Comparison of ENCODE assay signal across 17 mouse cellular contexts in genomic region chr10:78148834-78149766, GRCm38 (mm10). TPM values are rescaled to one million over a fixed set of nuclear protein-coding genes. Genes with fewer than 3 reads are reported as not detected.
DNase-seq lines count a peak whose midpoint lies in the region; ATAC-seq and TF ChIP-seq lines count a peak whose summit lies in the region.
"Had no signal": no experiment of that assay in that cellular context is flagged by ENCODE, and none has a peak within 500 bp of the region (broad histone marks: within the 10 kb centered on the region; RNA-seq: fewer than 3 reads in every experiment).

No protein-coding gene starts in this region.

- no peak for TF ChIP-seq RAD21 in MEL (IDR thresholded peaks at IDR 0.05; ENCODE audit: low read depth, low read length)

- no peak for DNase-seq in liver, postnatal 0 days
- DNase-seq in MEL (ENCODE audit: low read depth, low spot score) = peak; percentile 49
- DNase-seq in heart, postnatal 14 days = no peak
- DNase-seq in midbrain, embryonic 10.5 days (ENCODE audit: low spot score) = no peak
- DNase-seq: cerebellum, adult 18-20 months; embryo, embryonic 11 days; heart, adult 11 months; thymus, postnatal 25 days had no signal

- no peaks in the 10 kb centered on the region for H3K27me3 ChIP-seq in liver, postnatal 0 days (ENCODE audit: insufficient read depth, low read length)
- H3K27me3 ChIP-seq in liver, embryonic 12.5 days (replicated peaks) = 0 out of 2 replicates have a peak, but pooled peaks cover 11% of the 10 kb centered on the region
- peaks cover 3 to 6% of the 10 kb centered on the region in 2 experiments; a peak in 3 of 4 replicates for H3K27me3 ChIP-seq in MEL (ENCODE audit: control insufficient read depth in 1 of 2, insufficient read depth in 2 of 2, low read length in 2 of 2)
- H3K27me3 ChIP-seq in small intestine, adult 2 months (ENCODE audit: control insufficient read depth, insufficient read depth, low read length) = no peaks in the 10 kb centered on the region
- H3K27me3 ChIP-seq in heart, embryonic 12.5 days (replicated peaks) = peaks cover 12% of the 10 kb centered on the region
- no peaks in the 10 kb centered on the region for H3K27me3 ChIP-seq in midbrain, embryonic 10.5 days (ENCODE audit: low read depth, poor library complexity, severe bottlenecking)

- H3K36me3 ChIP-seq in liver, postnatal 0 days (replicated peaks; ENCODE audit: insufficient read depth, low read length) = no peaks in the 10 kb centered on the region
- no peaks in the 10 kb centered on the region for H3K36me3 ChIP-seq in liver, embryonic 12.5 days
- no peaks in the 10 kb centered on the region for H3K36me3 ChIP-seq in MEL (ENCODE audit: control insufficient read depth in 1 of 2, insufficient read depth in 2 of 2, low read length in 2 of 2)
- no peaks in the 10 kb centered on the region for H3K36me3 ChIP-seq in small intestine, adult 2 months (ENCODE audit: control insufficient read depth, insufficient read depth, low read length)
- no peaks in the 10 kb centered on the region for H3K36me3 ChIP-seq in heart, embryonic 12.5 days
- no peaks in the 10 kb centered on the region for H3K36me3 ChIP-seq in midbrain, embryonic 10.5 days
- H3K36me3 ChIP-seq: forebrain, embryonic 12.5 days; heart, embryonic 15.5 days had no signal

- WGBS in liver, postnatal 0 days (ENCODE audit: insufficient replicate concordance) = 39% methylated on average over 10 of the region's 10 CpGs
- WGBS in liver, embryonic 12.5 days (ENCODE audit: insufficient replicate concordance) = 40% methylated on average over 10 of the region's 10 CpGs
- 70% methylated on average over 10 of the region's 10 CpGs for WGBS in small intestine, adult 2 months
- WGBS in heart, embryonic 12.5 days = 61% methylated on average over 10 of the region's 10 CpGs
- 71% methylated on average over 10 of the region's 10 CpGs for WGBS in midbrain, embryonic 10.5 days

- peak; percentile 37 for ATAC-seq in liver, postnatal 0 days
- no peak for ATAC-seq in liver, embryonic 12.5 days
- peak; percentile 80 to 89; a peak in 3 of 4 replicates for ATAC-seq in hematopoietic stem cell, adult 5-6 weeks (replicated peaks in 1 of 2; ENCODE audit: insufficient read depth in 1 of 2, low FRiP score in 2 of 2, low TSS enrichment in 1 of 2, low read depth in 1 of 2, poor library complexity in 2 of 2, severe bottlenecking in 2 of 2)
- ATAC-seq in heart, embryonic 12.5 days (ENCODE audit: insufficient number of reproducible peaks, low FRiP score) = no peak
- ATAC-seq: hindbrain, embryonic 16.5 days had no signal

- H3K27ac ChIP-seq in liver, postnatal 0 days (ENCODE audit: low read depth) = peak overlapping the region; percentile 76
- H3K27ac ChIP-seq in liver, embryonic 12.5 days = no peak overlapping the region
- no peak overlapping the region for H3K27ac ChIP-seq in MEL (ENCODE audit: control insufficient read depth, low read depth, low read length)
- peak overlapping the region; percentile 80 for H3K27ac ChIP-seq in small intestine, adult 2 months (ENCODE audit: insufficient read depth, low read depth, low read length)
- H3K27ac ChIP-seq in heart, embryonic 12.5 days (ENCODE audit: poor library complexity, severe bottlenecking) = no peak overlapping the region
- H3K27ac ChIP-seq in midbrain, embryonic 10.5 days (replicated peaks) = no peak overlapping the region
- H3K27ac ChIP-seq: forebrain, embryonic 12.5 days; heart, embryonic 15.5 days; kidney, postnatal 0 days had no signal

- peaks cover 10% of the 10 kb centered on the region for H3K4me1 ChIP-seq in liver, postnatal 0 days (ENCODE audit: insufficient read depth)
- H3K4me1 ChIP-seq in liver, embryonic 12.5 days = peaks cover 15% of the 10 kb centered on the region; the same call in 1 of the 2 replicates
- H3K4me1 ChIP-seq in MEL (ENCODE audit: control insufficient read depth in 1 of 2, insufficient read depth in 2 of 2, low read length in 2 of 2) = peaks cover 0 to 11% of the 10 kb centered on the region in 2 experiments; a peak in 2 of 4 replicates
- H3K4me1 ChIP-seq in small intestine, adult 2 months (ENCODE audit: control insufficient read depth, insufficient read depth, insufficient read length, low read length) = peaks cover 24% of the 10 kb centered on the region
- no peaks in the 10 kb centered on the region for H3K4me1 ChIP-seq in heart, embryonic 12.5 days (replicated peaks)
- H3K4me1 ChIP-seq in midbrain, embryonic 10.5 days = no peaks in the 10 kb centered on the region
- H3K4me1 ChIP-seq: forebrain, embryonic 12.5 days; heart, embryonic 15.5 days had no signal

- peak overlapping the region; percentile 8; the same call in 1 of the 2 replicates for H3K4me2 ChIP-seq in liver, postnatal 0 days (ENCODE audit: low read depth, low read length)
- no peak overlapping the region for H3K4me2 ChIP-seq in liver, embryonic 12.5 days
- no peak overlapping the region for H3K4me2 ChIP-seq in heart, embryonic 12.5 days
- H3K4me2 ChIP-seq: forebrain, embryonic 12.5 days; heart, embryonic 15.5 days had no signal

- no peak for TF ChIP-seq POLR2A in MEL (IDR thresholded peaks at IDR 0.05; ENCODE audit: control insufficient read depth in 1 of 2, insufficient read depth in 1 of 2, low read depth in 1 of 2, low read length in 2 of 2, poor library complexity in 1 of 2)
- no peak for TF ChIP-seq POLR2A in small intestine, adult 2 months (IDR thresholded peaks at IDR 0.05; ENCODE audit: low read depth, low read length)

- H3K79me2 ChIP-seq in MEL (ENCODE audit: control insufficient read depth, insufficient read depth, low read length, poor library complexity) = no peaks in the 10 kb centered on the region

- 0 out of 2 replicates have a peak, but pooled peaks have one; percentile 22 for TF ChIP-seq EP300 in liver, postnatal 0 days (IDR thresholded peaks at IDR 0.05; ENCODE audit: low read depth)
- TF ChIP-seq EP300 in MEL (IDR thresholded peaks at IDR 0.05; ENCODE audit: low read depth in 1 of 2, low read length in 2 of 2) = no peak

- intact Hi-C loops in heart, postnatal 14 days (cut with DNase I) = no loop called here

- H3K4me3 ChIP-seq in liver, postnatal 0 days (ENCODE audit: low read depth, low read length) = no peak overlapping the region
- no peak overlapping the region for H3K4me3 ChIP-seq in liver, embryonic 12.5 days
- H3K4me3 ChIP-seq in MEL (ENCODE audit: control insufficient read depth in 1 of 2, insufficient read depth in 1 of 2, low read depth in 2 of 2, low read length in 2 of 2) = no peak overlapping the region
- no peak overlapping the region for H3K4me3 ChIP-seq in small intestine, adult 2 months (ENCODE audit: low read depth, low read length)
- no peak overlapping the region for H3K4me3 ChIP-seq in heart, embryonic 12.5 days
- no peak overlapping the region for H3K4me3 ChIP-seq in midbrain, embryonic 10.5 days
- H3K4me3 ChIP-seq: forebrain, embryonic 12.5 days; heart, embryonic 15.5 days; myocyte had no signal

- no peak for TF ChIP-seq CTCF in liver, postnatal 0 days (IDR thresholded peaks at IDR 0.05; ENCODE audit: low read depth)
- no peak for TF ChIP-seq CTCF in MEL (IDR thresholded peaks at IDR 0.05 in 2 of 3, conservative IDR thresholded peaks at IDR 0.05 in 1 of 3; ENCODE audit: control insufficient read depth in 1 of 3, insufficient read depth in 1 of 3, low read depth in 2 of 3, low read length in 3 of 3, poor library complexity in 1 of 3, severe bottlenecking in 1 of 3)
- TF ChIP-seq CTCF in small intestine, adult 2 months (IDR thresholded peaks at IDR 0.05; ENCODE audit: extremely low read depth, insufficient read length, insufficient replicate concordance, low read depth, low read length) = no peak

- no peaks in the 10 kb centered on the region for H3K9me3 ChIP-seq in liver, postnatal 0 days (ENCODE audit: low read length)
- no peaks in the 10 kb centered on the region for H3K9me3 ChIP-seq in liver, embryonic 12.5 days (replicated peaks)
- H3K9me3 ChIP-seq in MEL (replicated peaks; ENCODE audit: insufficient read depth, low read length) = no peaks in the 10 kb centered on the region
- no peaks in the 10 kb centered on the region for H3K9me3 ChIP-seq in heart, embryonic 12.5 days (replicated peaks)
- H3K9me3 ChIP-seq in midbrain, embryonic 10.5 days (replicated peaks) = no peaks in the 10 kb centered on the region
- H3K9me3 ChIP-seq: forebrain, embryonic 12.5 days; heart, embryonic 15.5 days had no signal

- H3K9ac ChIP-seq in liver, postnatal 0 days (replicated peaks) = no peak overlapping the region
- no peak overlapping the region for H3K9ac ChIP-seq in liver, embryonic 12.5 days
- peak overlapping the region; percentile 11; the same call in 1 of the 2 replicates for H3K9ac ChIP-seq in MEL (ENCODE audit: control insufficient read depth, low read depth, low read length, poor library complexity, severe bottlenecking)
- H3K9ac ChIP-seq in heart, embryonic 12.5 days = no peak overlapping the region
- H3K9ac ChIP-seq: forebrain, embryonic 12.5 days; heart, embryonic 15.5 days had no signal

TF ChIP-seq in MEL, 35 proteins besides CTCF, POLR2A, EP300 and RAD21 (continues in another document):
- TF ChIP-seq ZKSCAN1 (IDR thresholded peaks at IDR 0.05; ENCODE audit: low read depth, low read length) = peak; percentile 96
- TF ChIP-seq ELF1 (IDR thresholded peaks at IDR 0.05; ENCODE audit: low read depth, low read length) = peak; percentile 54; the same call in 1 of the 2 replicates

RNA-seq across cellular contexts. Expression of gene D10Jhu81e, which starts 20.5 kb away (rescaled TPM):
- 20.8 and 23.9 TPM in 2 replicates for polyA plus RNA-seq in liver, postnatal 0 days (2015; fragmentation: Nextera tagmentation; extraction: Ambion mirVana)
- 17.1 and 19.4 TPM in 2 replicates for polyA plus RNA-seq in liver, embryonic 12.5 days (2016; fragmentation: Nextera tagmentation; extraction: Ambion mirVana)
- 44.8 and 50.6 TPM in 2 replicates for total RNA-seq in MEL (2012; rRNA removed)
- 10 to 100 TPM in 1 of 2 experiments, not detected in 1; 57.4 TPM for polyA plus RNA-seq in MEL (2012; ENCODE audit: insufficient read depth in 1 of 2, insufficient read length in 2 of 2, low read depth in 1 of 2, low replicate concordance in 2 of 2, missing spikeins in 1 of 2)
- 74.6 and 96.5 TPM in 2 replicates for total RNA-seq in hematopoietic stem cell, adult 5-6 weeks (2017)
- 56.4 and 63.8 TPM in 2 replicates for polyA plus RNA-seq in small intestine, adult 2 months (2012; rRNA removed)
- total RNA-seq in heart, postnatal 14 days (2021) = 100 to 1,000 TPM; 380 to 389 TPM
- 38.0 and 38.7 TPM in 2 replicates for polyA plus RNA-seq in heart, embryonic 12.5 days (2016; fragmentation: Nextera tagmentation; extraction: Ambion mirVana)
- 17.7 and 18.2 TPM in 2 replicates for polyA plus RNA-seq in midbrain, embryonic 10.5 days (2016; fragmentation: Nextera tagmentation; extraction: Ambion mirVana)

RNA-seq across cellular contexts. Expression of gene Pwp2, which starts 35.8 kb away (rescaled TPM):
- polyA plus RNA-seq in liver, postnatal 0 days (2015; fragmentation: Nextera tagmentation; extraction: Ambion mirVana) = 5.3 and 6.1 TPM in 2 replicates
- polyA plus RNA-seq in liver, embryonic 12.5 days (2016; fragmentation: Nextera tagmentation; extraction: Ambion mirVana) = 23.9 and 25.5 TPM in 2 replicates
- 73.8 and 91.5 TPM in 2 replicates for total RNA-seq in MEL (2012; rRNA removed)
- 10 to 100 TPM; 49.6 to 62.4 TPM for polyA plus RNA-seq in MEL (2012; ENCODE audit: insufficient read depth in 1 of 2, insufficient read length in 2 of 2, low read depth in 1 of 2, low replicate concordance in 2 of 2, missing spikeins in 1 of 2)
- total RNA-seq in hematopoietic stem cell, adult 5-6 weeks (2017) = 23.6 and 26.3 TPM in 2 replicates
- polyA plus RNA-seq in small intestine, adult 2 months (2012; rRNA removed) = 3.1 and 4.7 TPM in 2 replicates
- total RNA-seq in heart, postnatal 14 days (2021) = 1 to 10 TPM; 7.0 to 8.2 TPM
- 14.1 and 14.2 TPM in 2 replicates for polyA plus RNA-seq in heart, embryonic 12.5 days (2016; fragmentation: Nextera tagmentation; extraction: Ambion mirVana)
- 29.8 and 31.1 TPM in 2 replicates for polyA plus RNA-seq in midbrain, embryonic 10.5 days (2016; fragmentation: Nextera tagmentation; extraction: Ambion mirVana)

Comparison
In these comparisons a context has a peak if more than half of its experiments do, and no peak if none do; other contexts are left out.
1. ATAC-seq: peak in liver, postnatal 0 days (single experiment) and hematopoietic stem cell, adult 5-6 weeks (2 of 2); none in liver, embryonic 12.5 days (single experiment) and heart, embryonic 12.5 days (single experiment).
2. H3K27ac ChIP-seq: peak in liver, postnatal 0 days (single experiment) and small intestine, adult 2 months (single experiment); none in liver, embryonic 12.5 days (single experiment), MEL (single experiment), heart, embryonic 12.5 days (single experiment) and midbrain, embryonic 10.5 days (single experiment).